Mouse (Mus musculus) c-Kit-negative CD71-positive TER-119-positive erythroid progenitor cells, embryonic 14.5 days (primary cell): ENCODE data around the gene Arl6.

Source experiments
- DNase-seq: peaks from one replicate; pipeline ENCODE4 v3.0.0-alpha.2; 2013; ENCODE audit warnings: low read depth, low spot score

The Arl6 gene

GRCm38 (mm10) chr16:59639102-59639691, at the start of gene Arl6:
Gene Arl6, minus strand, starts transcription at chr16:59639391.
- DNase-seq, result peak; percentile 66

DNA sequence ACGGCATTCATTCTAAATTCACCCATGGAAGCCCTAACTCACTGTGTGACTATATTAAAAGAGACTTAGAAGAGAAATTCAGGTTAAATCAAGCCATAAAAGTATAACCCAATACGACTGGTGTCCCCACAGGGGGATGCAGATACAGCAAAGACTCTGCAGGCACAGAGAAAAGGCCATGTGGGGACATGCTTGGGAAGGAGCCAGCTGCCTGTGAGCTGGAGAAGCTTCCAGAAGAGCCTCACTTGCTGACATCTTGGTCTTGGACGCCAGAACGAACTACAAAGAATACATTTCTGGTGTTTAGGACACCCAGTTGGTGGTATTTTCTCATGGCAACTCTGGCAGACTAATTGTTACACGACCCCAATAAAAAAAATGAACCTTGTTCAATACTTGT, 45.9 kb upstream of the Arl6 start:
- no peak for DNase-seq

DNA sequence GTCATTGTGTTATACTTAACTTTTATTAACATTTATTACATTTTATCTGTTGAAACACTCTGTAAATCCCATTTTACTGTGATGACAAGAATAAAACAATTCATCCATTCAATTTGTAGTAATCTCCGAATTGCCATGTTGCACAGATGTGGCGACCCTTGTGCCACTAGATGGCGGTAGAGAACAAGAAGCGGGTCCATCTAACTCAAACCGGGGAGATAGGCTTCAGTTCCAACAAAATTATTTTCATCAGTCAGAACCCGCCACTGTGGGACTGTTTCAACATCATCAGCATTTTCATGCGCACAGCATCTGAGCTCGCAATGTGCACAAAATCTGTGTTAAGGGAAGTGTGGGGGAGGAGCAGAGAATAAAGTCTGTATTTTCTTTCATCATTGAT, 44.2 kb upstream of the Arl6 start:
- DNase-seq, result peak; percentile 0

DNA sequence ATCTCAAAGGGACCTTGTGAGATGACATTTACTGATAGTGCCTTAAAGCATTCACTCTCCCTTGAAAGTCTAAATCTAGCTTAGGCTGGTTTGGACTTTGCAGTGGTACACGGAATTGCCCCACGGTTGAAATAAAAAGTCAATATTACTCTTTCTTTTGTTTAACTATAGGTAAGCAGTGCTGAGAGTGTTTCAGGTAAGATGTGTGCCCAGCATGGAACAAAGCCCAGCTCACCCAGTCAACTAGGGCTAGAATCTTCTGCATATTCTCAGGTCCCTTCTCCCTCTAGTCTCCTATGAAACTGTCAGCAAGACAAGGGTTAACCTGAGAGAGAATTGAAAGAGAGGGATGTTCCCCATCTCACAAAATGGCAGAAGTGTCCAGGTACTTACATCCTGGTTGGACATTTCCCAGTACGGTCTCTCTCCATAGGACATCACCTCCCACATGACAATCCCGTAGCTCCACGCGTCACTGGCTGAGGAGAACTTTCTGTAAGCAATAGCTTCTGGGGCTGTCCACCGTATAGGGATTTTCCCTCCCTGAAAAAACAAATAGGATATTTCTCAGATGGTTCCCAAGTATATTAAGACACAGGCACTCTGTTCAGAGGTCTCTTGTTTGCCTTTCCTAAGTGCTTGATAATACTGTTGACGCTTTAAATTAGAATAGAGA, 43.2 kb upstream of the Arl6 start:
- DNase-seq, result no peak

DNA sequence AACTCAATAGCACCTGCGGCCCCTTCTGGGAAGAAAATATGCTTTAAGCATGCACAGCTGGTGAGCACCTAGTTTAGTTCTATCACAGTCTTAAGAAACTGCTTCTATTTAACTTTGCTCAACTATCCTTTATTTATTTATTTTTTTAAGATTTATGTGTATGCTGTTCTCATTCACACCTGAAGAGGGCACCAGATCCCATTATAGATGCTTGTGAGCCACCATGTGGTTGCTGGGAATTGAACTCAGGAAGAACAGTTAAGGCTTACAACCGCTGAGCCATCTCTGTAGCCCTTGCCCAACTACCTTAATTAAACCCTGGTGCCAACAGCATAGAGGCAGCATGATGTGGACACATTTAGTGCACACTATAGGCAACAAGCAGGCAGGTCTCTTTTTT, 27.7 kb upstream of the Arl6 start:
- no peak for DNase-seq

GRCm38 (mm10) chr16:59643766-59644165, 4.6 kb upstream of the Arl6 start:
- DNase-seq, result no peak

DNA sequence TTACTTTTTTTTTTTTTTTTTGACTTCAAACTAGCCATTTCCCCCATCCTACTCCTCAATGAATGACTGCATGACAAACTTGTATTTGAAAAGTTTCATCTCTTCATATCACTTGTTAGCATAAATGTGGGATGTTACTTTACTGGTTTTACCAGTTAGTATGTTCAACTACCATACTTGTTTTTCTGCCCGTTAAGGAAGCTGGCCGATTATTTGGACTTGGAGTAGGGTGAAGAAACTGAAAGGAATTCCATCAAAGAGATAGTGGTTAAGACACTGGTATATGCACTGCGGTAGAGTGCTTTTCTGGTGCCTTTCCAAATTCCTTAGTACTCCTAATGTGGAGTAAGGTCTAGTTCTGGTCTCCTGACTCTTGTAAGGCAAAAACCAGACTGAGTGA, 794 bp upstream of the Arl6 start:
- DNase-seq, result no peak

DNA sequence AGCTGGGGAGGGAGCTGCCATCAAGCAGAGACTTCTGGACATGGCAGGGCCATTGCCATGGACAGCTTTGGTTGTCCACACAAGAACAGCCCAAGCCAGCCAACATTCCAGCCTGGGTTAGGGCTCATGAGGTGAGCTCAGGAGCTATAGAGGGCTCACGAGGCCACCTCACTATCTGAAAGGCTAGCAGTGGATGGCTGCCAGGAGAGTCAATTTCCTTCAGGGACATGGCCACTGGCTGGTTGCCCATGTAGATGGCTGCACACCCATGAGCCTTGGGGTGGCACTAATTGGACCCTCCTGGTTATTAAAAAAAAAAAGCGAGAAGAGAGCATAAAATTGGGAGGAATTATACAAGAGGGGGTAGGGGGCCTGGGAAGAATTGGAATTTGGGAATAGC, 4.6 kb downstream of the Arl6 start:
- DNase-seq, result no peak

- no peak for DNase-seq
These were observed 17.6 kb downstream of the Arl6 start for GRCm38 (mm10) chr16:59621554-59621953.

- DNase-seq, result no peak
These were observed 22.0 kb downstream of the Arl6 start for GRCm38 (mm10) chr16:59617167-59617566.

GRCm38 (mm10) chr16:59615675-59616074, 23.5 kb downstream of the Arl6 start:
- DNase-seq, result no peak

- DNase-seq, result no peak
These were observed 28.4 kb downstream of the Arl6 start for GRCm38 (mm10) chr16:59610750-59611149.

GRCm38 (mm10) chr16:59604078-59604781, 35.0 kb downstream of the Arl6 start:
- no peak for DNase-seq

GRCm38 (mm10) chr16:59600311-59601251, 38.6 kb downstream of the Arl6 start, which contains the start of gene Crybg3:
Gene Crybg3, minus strand, starts transcription at chr16:59600979.
- no peak for DNase-seq

GRCm38 (mm10) chr16:59599411-59600265, 39.6 kb downstream of the Arl6 start:
- DNase-seq, result no peak

DNA sequence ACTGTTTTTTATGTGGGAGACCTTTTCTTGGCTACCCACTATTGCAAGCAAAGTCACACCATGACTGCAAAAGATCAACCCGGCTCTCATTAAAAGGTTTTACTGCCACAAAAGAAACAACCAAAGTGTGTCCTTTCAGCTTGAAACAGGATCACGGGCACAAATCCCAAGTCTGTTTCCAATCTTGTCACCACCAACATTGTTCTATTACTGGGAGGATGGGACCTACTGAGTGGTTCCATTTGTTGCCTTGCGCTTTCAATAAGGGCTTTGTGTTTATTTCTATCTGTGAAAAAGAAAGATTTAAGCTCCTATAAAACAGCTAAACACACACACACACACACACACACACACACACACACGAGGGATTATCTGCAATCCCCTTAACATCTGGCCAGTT, 40.2 kb downstream of the Arl6 start:
- DNase-seq, result no peak

- no peak for DNase-seq
These were observed 41.9 kb downstream of the Arl6 start for GRCm38 (mm10) chr16:59597256-59597655.

- DNase-seq, result no peak
These were observed 44.5 kb downstream of the Arl6 start for GRCm38 (mm10) chr16:59594714-59595113.

DNA sequence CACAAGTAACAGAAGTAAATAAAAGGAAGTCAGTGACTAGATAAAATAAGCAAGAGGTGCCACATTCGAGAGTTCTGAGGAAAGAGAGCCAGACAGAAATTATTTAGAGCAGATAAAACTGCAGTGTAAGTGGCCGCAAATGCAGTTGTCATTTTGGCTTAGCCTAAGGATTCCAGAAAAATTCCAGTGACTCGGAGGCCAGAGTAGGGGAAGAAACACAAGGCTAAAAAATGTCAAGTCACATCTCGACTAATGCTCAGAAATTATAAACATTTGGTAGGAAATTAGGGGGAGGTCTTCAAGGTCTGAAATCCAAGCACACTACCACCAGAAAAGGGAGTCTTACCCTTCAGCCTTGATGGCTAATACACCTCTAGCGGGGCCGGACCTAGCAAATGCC, 48.4 kb downstream of the Arl6 start:
- no peak for DNase-seq

- DNase-seq, result no peak
These were observed 50.7 kb downstream of the Arl6 start for GRCm38 (mm10) chr16:59588351-59589025.
